Mouse (Mus musculus) hindbrain, embryonic 10.5 days (tissue): ENCODE results near the gene Pilrb2. TPM values are rescaled to one million over a fixed set of nuclear protein-coding genes. Genes with fewer than 3 reads are reported as not detected.

ENCODE experiments used
- DNase-seq: peaks from one replicate; pipeline ENCODE4 v3.0.0-alpha.2; 2017; ENCODE audit warnings: low spot score
- H3K27ac ChIP-seq: fragments of 300-500 bp; sonication (generic); 2 replicates; pipeline ENCODE4 v1.5.1; 2016; ENCODE audit warnings: mild to moderate bottlenecking, moderate library complexity
- H3K27me3 ChIP-seq: fragments of 300-500 bp; sonication (generic); 2 replicates; pipeline ENCODE4 v1.6.1; 2016; ENCODE audit warnings: mild to moderate bottlenecking; ENCODE audit not compliant: poor library complexity, insufficient read depth, severe bottlenecking
- H3K36me3 ChIP-seq: fragments of 300-500 bp; sonication (generic); 2 replicates; pipeline ENCODE4 v1.6.1; 2016; ENCODE audit warnings: mild to moderate bottlenecking, moderate library complexity
- H3K4me1 ChIP-seq: fragments of 300-500 bp; sonication (generic); replicated peaks from 2 replicates; pipeline ENCODE4 v1.6.1; 2016; ENCODE audit warnings: mild to moderate bottlenecking
- H3K4me3 ChIP-seq: fragments of 300-500 bp; sonication (generic); 2 replicates; pipeline ENCODE4 v1.5.1; 2016; ENCODE audit warnings: mild to moderate bottlenecking, moderate library complexity
- H3K9me3 ChIP-seq: fragments of 300-500 bp; sonication (generic); 2 replicates; pipeline ENCODE4 v1.6.1; 2016; ENCODE audit warnings: mild to moderate bottlenecking, moderate library complexity
- WGBS: fragments of 180-500 bp; shearing (Covaris S2); methylation state at CpG from one replicate; pipeline ENCODE4 v1.1.7; 2016; 5-methylcytosine and 5-hydroxymethylcytosine counted together
- polyA plus RNA-seq: library from polyadenylated mRNA; unstranded; fragments of >200 nt; fragmentation: Nextera tagmentation; extraction: Ambion mirVana; gene quantifications from 2 replicates; pipeline ENCODE4 v1.2.1, GENCODE M21; 2016

Gene Pilrb2
- polyA plus RNA-seq, 1 experiment from 2014 or later = 0.37 TPM

GRCm38 (mm10) chr5:137826421-137826820 lies 45.2 kb downstream of the Pilrb2 start:
- no peaks in the 10 kb centered on the region for H3K36me3 ChIP-seq
- H3K9me3 ChIP-seq = no peaks in the 10 kb centered on the region
- WGBS = 67% methylated on average over 7 of the region's 7 CpGs
- H3K27ac ChIP-seq = no peak overlapping the region
- H3K4me3 ChIP-seq = no peak overlapping the region
- 0 out of 2 replicates have a peak, but pooled peaks cover 3% of the 10 kb centered on the region for H3K4me1 ChIP-seq
- DNase-seq = no peak
- H3K27me3 ChIP-seq = no peaks in the 10 kb centered on the region

DNA sequence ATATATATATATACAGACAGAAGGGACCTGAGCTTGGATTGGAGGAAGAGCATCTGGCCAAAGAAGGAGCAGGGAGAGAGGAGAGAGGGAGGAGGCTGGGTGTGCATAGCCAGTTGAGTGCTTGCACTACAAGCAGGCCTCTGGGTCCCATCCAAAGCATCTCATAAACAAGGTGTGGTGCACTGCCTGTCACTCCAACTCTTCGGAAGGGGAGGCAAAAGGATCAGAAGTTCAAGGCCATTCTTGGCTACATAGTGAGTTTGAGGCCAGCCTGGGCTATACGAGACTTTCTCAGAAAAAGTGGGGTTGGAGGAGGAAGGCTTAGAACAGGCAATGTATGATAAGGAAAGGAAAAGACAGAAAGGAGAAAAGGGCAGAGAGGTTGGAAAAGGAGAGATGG lies 45.6 kb downstream of the Pilrb2 start:
- no peaks in the 10 kb centered on the region for H3K9me3 ChIP-seq
- WGBS = 81% methylated on average over 2 of the region's 2 CpGs
- H3K4me3 ChIP-seq = no peak overlapping the region

GRCm38 (mm10) chr5:137825030-137825429 lies 46.6 kb downstream of the Pilrb2 start:
- Histone ChIP-seq H3K36me3 (no peaks in the 10 kb centered on the region), H3K27me3 (no peaks in the 10 kb centered on the region), H3K4me3 (no peak overlapping the region), H3K27ac (no peak overlapping the region), H3K9me3 (no peaks in the 10 kb centered on the region), H3K4me1 (0 out of 2 replicates have a peak, but pooled peaks cover 3% of the 10 kb centered on the region)
- no peak for DNase-seq
- WGBS = 94% methylated on average over 3 of the region's 3 CpGs

More for the DNA sequence above, 45.6 kb downstream of the Pilrb2 start:
- H3K27me3 ChIP-seq = no peaks in the 10 kb centered on the region
- 0 out of 2 replicates have a peak, but pooled peaks cover 3% of the 10 kb centered on the region for H3K4me1 ChIP-seq
- DNase-seq = no peak
- no peaks in the 10 kb centered on the region for H3K36me3 ChIP-seq
- H3K27ac ChIP-seq = no peak overlapping the region

DNA sequence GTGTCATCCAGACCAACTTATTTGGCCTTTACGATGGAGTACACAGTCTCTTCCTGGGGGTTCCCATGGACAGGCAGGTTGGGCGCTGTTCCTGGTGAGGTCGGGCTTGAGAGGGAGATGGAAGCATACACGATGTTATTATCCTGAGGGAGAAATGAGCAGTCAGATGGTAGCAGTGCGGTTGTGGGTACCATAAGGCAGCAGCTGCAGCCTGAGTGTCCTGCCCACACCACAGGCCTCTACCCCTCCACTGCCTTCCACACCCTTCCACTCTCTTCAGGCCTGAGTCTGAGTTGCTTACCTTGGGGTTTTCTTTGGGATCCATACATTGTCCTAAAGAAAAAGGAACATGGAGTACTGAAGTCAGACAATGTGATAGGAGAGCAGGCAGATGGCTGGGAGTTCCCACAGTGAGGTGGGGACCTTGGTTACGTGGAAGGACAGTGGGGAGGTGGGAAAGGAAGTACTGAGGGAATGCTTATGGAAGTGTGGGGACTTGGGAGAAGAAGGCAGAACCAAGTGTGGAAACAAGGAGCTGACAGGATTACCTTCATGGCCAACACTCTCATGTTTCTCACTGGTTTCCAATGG lies 48.1 kb downstream of the Pilrb2 start:
- H3K27me3 ChIP-seq = no peaks in the 10 kb centered on the region
- DNase-seq = no peak
- no peaks in the 10 kb centered on the region for H3K36me3 ChIP-seq
- 0 out of 2 replicates have a peak, but pooled peaks cover 3% of the 10 kb centered on the region for H3K4me1 ChIP-seq
- no peak overlapping the region for H3K4me3 ChIP-seq
- no peaks in the 10 kb centered on the region for H3K9me3 ChIP-seq
- no peak overlapping the region for H3K27ac ChIP-seq
- 83% methylated on average over 6 of the region's 6 CpGs for WGBS

- no peak for DNase-seq
- 0 out of 2 replicates have a peak, but pooled peaks cover 3% of the 10 kb centered on the region for H3K4me1 ChIP-seq
- WGBS = 92% methylated on average over 1 of the region's 1 CpGs
- H3K36me3 ChIP-seq = no peaks in the 10 kb centered on the region
- H3K9me3 ChIP-seq = no peaks in the 10 kb centered on the region
- no peak overlapping the region for H3K4me3 ChIP-seq
- H3K27ac ChIP-seq = no peak overlapping the region
- H3K27me3 ChIP-seq = no peaks in the 10 kb centered on the region
These were observed 49.0 kb downstream of the Pilrb2 start for GRCm38 (mm10) chr5:137822602-137823001.

- DNase-seq = no peak
- H3K4me1 ChIP-seq = 0 out of 2 replicates have a peak, but pooled peaks cover 3% of the 10 kb centered on the region
- no peak overlapping the region for H3K4me3 ChIP-seq
- 69% methylated on average over 4 of the region's 4 CpGs for WGBS
- no peaks in the 10 kb centered on the region for H3K9me3 ChIP-seq
- no peaks in the 10 kb centered on the region for H3K36me3 ChIP-seq
- H3K27me3 ChIP-seq = no peaks in the 10 kb centered on the region
- H3K27ac ChIP-seq = no peak overlapping the region
These were observed 49.5 kb downstream of the Pilrb2 start for GRCm38 (mm10) chr5:137822126-137822525.

- H3K9me3 ChIP-seq = 0 out of 2 replicates have a peak, but pooled peaks cover 3% of the 10 kb centered on the region
- no peak overlapping the region for H3K27ac ChIP-seq
- WGBS = 81% methylated on average over 4 of the region's 4 CpGs
- H3K4me3 ChIP-seq = no peak overlapping the region
- no peaks in the 10 kb centered on the region for H3K36me3 ChIP-seq
- no peak for DNase-seq
- H3K4me1 ChIP-seq = 0 out of 2 replicates have a peak, but pooled peaks cover 3% of the 10 kb centered on the region
- no peaks in the 10 kb centered on the region for H3K27me3 ChIP-seq
These were observed 54.0 kb downstream of the Pilrb2 start for GRCm38 (mm10) chr5:137817466-137818222.

Other genes starting within 250 kb of the Pilrb2 start
- 0.30 TPM in 2 replicates for gene Fbxo24, start 242.8 kb downstream of the Pilrb2 start, polyA plus RNA-seq
- 35.3 and 39.7 TPM in 2 replicates for gene Lrch4, start 242.7 kb downstream of the Pilrb2 start, polyA plus RNA-seq
- gene Gm20605, start 242.6 kb downstream of the Pilrb2 start, polyA plus RNA-seq = 14.1 and 14.9 TPM in 2 replicates
- 7.1 and 7.8 TPM in 2 replicates for gene Sap25, start 230.5 kb downstream of the Pilrb2 start, polyA plus RNA-seq
- 0.42 and 0.67 TPM in 2 replicates for gene Irs3, start 226.1 kb downstream of the Pilrb2 start, polyA plus RNA-seq
- 25.9 and 27.6 TPM in 2 replicates for gene Agfg2, start 187.1 kb downstream of the Pilrb2 start, polyA plus RNA-seq
- 4.7 and 9.5 TPM in 2 replicates for gene Nyap1, start 130.2 kb downstream of the Pilrb2 start, polyA plus RNA-seq
- 82.5 and 86.0 TPM in 2 replicates for gene Tsc22d4, start 126.1 kb downstream of the Pilrb2 start, polyA plus RNA-seq
- 51.4 and 78.3 TPM in 2 replicates for gene Ppp1r35, start 93.0 kb downstream of the Pilrb2 start, polyA plus RNA-seq
- gene Mepce, start 84.2 kb downstream of the Pilrb2 start, polyA plus RNA-seq = 12.6 TPM in 2 replicates
- gene Zcwpw1, start 84.0 kb downstream of the Pilrb2 start, polyA plus RNA-seq = 11.9 and 13.9 TPM in 2 replicates
- 0.21 and 0.29 TPM in 2 replicates for gene Pilra, start 35.5 kb downstream of the Pilrb2 start, polyA plus RNA-seq
- gene Pilrb1, start 13.7 kb downstream of the Pilrb2 start, polyA plus RNA-seq = not detected in 2 replicates
- not detected in 2 replicates for gene Cyp3a13, start 49.8 kb upstream of the Pilrb2 start, polyA plus RNA-seq
- 0.10 and 0.30 TPM in 2 replicates for gene Gjc3, start 91.3 kb upstream of the Pilrb2 start, polyA plus RNA-seq
- gene Azgp1, start 109.7 kb upstream of the Pilrb2 start, polyA plus RNA-seq = not detected in 2 replicates
- gene Smok3a, start 149.4 kb upstream of the Pilrb2 start, polyA plus RNA-seq = not detected in 2 replicates
- not detected in 2 replicates for gene Smok3b, start 149.6 kb upstream of the Pilrb2 start, polyA plus RNA-seq
- gene Smok3c, start 181.4 kb upstream of the Pilrb2 start, polyA plus RNA-seq = not detected in 2 replicates
- 24.5 and 26.3 TPM in 2 replicates for gene Zkscan1, start 213.3 kb upstream of the Pilrb2 start, polyA plus RNA-seq
- gene Zscan21, start 245.1 kb upstream of the Pilrb2 start, polyA plus RNA-seq = 105 and 109 TPM in 2 replicates